Mouse (Mus musculus) kidney, postnatal 4 days (tissue): ENCODE data around the gene Dlg2.
A peak's percentile ranks its signal among the peaks of the same experiment; 100 is the strongest.

Experiments used
- DNase-seq, 2 experiments: peaks; one replicate each; pipeline ENCODE4 v3.0.0; 2021; ENCODE audit warnings: mixed read lengths in 2 of 2

The Dlg2 gene

DNA sequence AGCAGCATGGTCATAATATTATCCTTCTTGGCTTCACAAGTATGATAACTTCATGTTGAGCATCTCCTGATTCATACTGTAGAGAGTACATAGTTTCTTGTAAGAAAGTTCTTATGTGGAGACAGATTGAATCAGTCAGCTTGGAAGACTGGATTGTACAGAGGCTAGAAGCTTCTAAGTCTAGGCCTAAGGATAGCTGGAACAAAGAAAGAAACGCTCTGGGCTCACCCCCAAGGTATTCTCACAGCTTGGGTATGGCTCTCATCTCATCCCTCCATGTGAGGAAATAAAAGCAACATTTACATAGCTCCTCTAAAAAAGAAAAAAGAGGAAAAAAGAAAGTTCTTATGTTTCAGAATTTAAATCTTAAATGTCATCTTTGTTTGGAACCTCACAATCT, 1466.8 kb downstream of the Dlg2 start:
- DNase-seq: no peak

DNA sequence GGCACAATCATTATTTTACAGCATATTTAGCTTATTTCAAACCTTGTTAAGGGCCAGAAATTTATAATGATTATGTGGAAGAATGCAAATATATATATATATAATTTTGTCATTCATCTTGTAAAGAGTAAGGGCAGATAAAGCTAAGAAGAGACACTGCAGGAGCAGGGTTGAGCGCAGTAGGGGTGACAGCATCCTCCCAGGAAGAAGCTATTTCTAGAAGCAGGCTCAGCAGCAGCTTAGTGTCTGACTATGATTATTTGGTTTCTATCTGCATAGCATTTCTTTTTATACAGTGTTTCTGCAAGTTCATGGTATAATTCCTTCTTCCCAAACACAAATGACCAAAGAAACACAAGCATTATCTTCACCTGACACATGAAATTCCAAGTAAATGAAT, 1479.1 kb downstream of the Dlg2 start:
- no peak for DNase-seq

- DNase-seq: no peak
Measured at GRCm38 (mm10) chr7:91962956-91963355, 1486.5 kb downstream of the Dlg2 start.

DNA sequence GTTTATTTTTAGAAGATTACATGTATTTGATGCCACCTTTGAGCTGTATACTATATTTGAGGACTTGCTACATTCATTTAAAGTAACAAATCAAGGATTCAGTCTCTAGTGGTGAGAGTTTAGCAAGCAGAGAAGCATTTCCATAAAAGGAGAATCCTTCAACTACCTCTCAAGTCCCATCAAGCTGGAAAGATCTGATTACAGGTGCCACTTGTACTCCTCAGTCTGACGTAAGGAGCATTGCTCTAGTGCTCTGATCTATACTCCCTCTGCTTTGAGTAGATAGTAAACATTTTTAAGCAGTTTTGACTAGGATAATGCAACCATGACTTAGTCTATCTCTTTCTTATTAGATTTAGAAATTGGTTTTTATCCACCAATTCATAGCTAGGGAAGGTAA, 1496.5 kb downstream of the Dlg2 start:
- no peak for DNase-seq

- DNase-seq: no peak
Measured at GRCm38 (mm10) chr7:92003769-92004455, 1527.4 kb downstream of the Dlg2 start.

DNA sequence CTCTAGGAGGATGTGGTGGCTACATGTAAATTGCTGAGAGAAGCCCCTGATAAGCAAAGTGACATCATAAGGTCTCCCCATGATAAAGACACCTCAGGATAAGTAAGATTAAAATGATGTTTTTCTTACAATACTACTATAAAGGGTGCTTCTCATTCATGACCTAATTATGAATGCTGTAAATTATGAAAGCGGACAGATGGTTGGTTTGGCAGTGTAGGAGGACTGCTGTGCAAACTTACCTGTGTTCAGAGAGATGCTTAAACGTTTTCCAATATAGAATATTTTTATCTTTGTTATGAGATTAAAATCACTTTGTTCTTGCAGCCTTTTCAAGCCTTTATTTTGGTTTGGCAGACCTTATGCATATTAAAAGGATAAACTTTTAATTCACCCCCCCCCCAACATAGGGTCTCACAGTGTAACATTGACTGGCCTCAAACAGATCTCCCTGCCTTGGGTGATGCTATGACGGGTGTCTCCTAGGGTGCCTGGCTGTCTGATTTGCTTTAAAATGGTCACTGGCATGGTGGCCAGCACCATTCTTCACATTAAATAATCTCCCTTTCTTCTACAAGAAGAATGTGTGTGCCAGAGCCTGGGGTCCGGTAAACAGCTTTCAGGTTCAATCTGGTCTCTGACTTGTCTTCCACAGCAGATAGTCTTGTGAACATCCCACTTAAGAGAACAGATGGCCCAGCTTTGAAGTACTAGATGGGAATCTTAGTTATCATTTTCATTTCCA, 1529.4 kb downstream of the Dlg2 start:
- DNase-seq: no peak

DNA sequence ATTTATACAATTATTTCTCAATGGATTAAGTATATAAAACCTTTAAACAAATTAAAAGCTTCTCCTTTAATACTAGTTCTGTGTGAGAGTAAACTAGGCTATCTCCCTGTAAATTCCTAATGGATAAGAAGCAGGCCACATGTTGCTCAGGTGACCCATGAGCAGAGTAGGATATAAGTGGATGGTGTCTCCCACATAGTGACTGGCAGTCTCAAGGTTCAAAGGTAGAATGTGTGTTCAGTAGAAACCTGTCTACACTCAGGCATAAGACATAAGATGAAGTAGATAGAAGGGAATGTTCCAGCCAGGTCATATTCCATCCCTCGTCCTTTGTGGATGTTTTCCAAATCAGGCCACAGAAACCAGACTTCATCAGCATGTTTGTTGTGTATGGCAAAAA, 1532.2 kb downstream of the Dlg2 start:
- DNase-seq: no peak

DNA sequence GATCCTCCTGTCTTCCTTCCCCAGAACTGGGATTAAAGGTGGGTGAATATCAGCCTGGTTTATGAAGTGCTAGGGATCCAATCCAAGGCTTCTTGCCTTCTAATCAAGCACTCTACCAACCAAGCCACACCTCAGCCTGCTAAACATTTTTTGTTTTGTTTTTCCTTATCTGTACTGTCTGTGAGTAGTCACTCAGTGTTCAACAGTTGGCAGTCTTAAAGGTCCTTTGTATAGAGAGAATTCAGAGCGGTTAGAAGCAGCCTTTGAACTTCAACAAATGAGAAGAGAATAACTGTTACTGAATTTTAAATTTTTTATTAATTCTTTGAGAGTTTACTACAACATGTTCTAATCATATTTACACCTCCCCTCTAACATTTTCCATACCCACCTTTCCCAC, 1548.5 kb downstream of the Dlg2 start:
- no peak for DNase-seq

GRCm38 (mm10) chr7:92025465-92026056, 1549.1 kb downstream of the Dlg2 start:
- DNase-seq: no peak

- peak; percentile 81 to 82 for DNase-seq
Measured at GRCm38 (mm10) chr7:92027049-92027448, 1550.6 kb downstream of the Dlg2 start.

GRCm38 (mm10) chr7:92034256-92034655, 1557.8 kb downstream of the Dlg2 start:
- no peak for DNase-seq

DNA sequence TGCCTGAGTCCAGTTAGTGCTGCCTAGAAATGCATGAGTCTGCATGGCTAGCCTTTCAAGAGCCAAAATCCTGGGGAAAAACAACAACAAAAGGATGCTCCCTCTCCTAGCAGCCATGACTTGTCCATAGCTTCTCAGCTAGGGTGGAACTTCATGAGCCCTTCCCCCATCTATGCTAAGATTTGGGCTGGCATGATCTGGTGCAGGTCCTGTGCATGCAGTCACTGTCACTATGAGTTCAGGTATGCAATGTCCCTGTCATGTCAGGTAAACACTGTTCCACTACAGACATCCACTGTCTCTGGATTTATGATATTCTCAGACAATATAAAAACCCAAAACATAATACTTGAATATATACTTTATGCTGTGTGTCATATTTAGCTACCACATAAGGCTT, 1563.7 kb downstream of the Dlg2 start:
- DNase-seq: no peak

GRCm38 (mm10) chr7:92040785-92041411, 1564.4 kb downstream of the Dlg2 start:
- no peak for DNase-seq

- no peak for DNase-seq
Measured at GRCm38 (mm10) chr7:92044966-92045365, 1568.5 kb downstream of the Dlg2 start.

DNA sequence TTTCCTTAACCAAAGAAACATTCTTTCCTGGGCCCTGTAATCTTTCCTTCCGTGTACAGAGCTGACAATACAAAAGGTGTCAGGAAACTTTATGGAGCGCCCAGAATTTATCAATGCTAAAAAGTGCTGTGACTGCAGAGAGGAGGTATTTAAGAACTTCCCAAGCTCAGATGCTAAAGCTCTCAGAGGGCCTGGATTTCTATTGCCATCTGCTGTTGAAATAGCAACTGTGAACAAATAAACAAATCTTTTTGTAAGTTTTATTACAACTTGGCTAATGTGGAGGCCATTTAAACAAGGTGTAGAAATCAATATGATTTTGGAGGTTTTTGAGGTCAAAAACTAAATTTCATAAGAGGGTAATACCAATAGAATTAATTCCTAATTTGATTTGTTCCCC, 1570.8 kb downstream of the Dlg2 start:
- no peak for DNase-seq

- DNase-seq: no peak
Measured at GRCm38 (mm10) chr7:92048876-92049275, 1572.4 kb downstream of the Dlg2 start.

GRCm38 (mm10) chr7:92066851-92067250, 1590.4 kb downstream of the Dlg2 start:
- DNase-seq: no peak

- DNase-seq: no peak
Measured at GRCm38 (mm10) chr7:92087429-92087828, 1611.0 kb downstream of the Dlg2 start.

DNA sequence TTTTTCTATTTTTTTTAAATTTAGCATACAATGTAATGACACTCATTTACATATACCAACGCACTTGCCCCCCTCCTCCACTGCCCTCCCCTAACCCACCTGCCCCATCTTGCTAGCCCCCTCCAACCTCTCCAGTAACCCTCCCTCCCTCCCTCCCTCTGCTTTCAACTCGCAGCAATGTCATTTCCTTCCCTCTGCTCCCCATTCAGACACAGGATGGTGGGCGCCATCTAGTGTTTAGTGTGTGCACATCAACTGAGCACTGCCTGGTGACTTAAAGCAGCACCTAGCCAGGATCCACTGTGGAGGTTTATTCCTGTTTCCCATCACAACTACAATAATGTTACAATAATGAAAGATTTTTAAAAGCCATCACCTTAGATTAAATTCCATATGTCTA, 1617.4 kb downstream of the Dlg2 start:
- DNase-seq: peak; percentile 73 to 76

GRCm38 (mm10) chr7:92095198-92095597, 1618.7 kb downstream of the Dlg2 start:
- DNase-seq: no peak

- DNase-seq: no peak
Measured at GRCm38 (mm10) chr7:92100847-92101246, 1624.4 kb downstream of the Dlg2 start.

DNA sequence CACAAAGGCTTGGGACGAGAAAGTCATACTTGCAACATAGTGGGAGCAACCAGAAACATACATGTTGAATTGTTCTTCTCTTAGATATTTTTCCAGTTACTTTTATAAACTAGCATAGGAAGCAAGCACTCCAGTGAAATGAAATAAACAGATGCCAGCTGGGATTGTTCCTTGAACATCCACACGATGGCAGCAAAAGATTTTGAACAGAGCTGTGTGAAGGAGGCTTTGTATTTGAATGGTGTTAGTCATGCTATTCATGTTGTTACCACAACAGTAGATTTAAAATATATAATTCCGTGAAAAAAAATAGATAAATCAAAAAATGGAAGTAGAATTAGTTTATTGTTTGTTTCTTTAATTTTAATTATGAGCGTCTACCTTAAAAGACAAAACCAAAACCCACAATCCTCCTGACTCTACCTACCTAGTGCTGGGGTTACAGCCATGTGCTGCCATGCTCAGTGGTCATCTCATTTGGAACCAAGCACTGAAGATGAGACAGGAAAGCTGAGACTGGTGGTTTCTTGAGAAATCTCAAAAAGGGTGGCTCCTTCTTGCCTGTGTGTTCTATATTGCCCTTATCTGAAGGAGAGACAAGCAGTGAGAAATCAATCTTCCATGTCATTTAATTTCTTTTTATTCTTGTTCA, 1626.5 kb downstream of the Dlg2 start:
- peak; percentile 58 to 65 for DNase-seq

DNA sequence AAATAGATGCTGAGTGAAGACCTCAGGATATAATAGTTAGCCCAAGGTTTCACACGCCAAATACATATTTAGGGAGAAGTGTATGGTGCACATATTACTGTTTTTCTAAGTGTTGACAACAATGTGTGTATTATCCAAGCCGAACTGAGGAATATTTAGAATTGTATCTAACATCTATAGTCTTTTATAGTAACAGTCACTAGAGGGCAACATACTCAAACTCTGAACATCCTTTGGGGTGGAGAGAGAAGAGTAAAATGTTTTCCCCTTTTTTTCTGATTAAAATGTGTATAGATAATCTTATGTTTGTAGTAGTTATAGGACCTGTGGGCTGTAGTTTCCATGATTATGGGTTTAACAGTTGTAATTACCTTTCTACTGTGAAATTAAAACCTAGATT, 1629.0 kb downstream of the Dlg2 start:
- DNase-seq: no peak
